Mouse (Mus musculus) G1E (cell line): ENCODE results near the gene Mmp19.

Experiments
- CTCF ChIP-seq: IDR thresholded peaks from 2 replicates; pipeline ENCODE4 v1.5.1; 2012; ENCODE audit warnings: low read depth, low read length, inconsistent platforms, mixed read lengths
- TAL1 ChIP-seq: conservative IDR thresholded peaks from 2 replicates; pipeline ENCODE4 v1.6.1; 2012; ENCODE audit warnings: low read depth, low read length, inconsistent platforms, mixed read lengths

GRCm38 (mm10) chr10:128807018-128807417, 16.3 kb downstream of the Mmp19 start:
- TF ChIP-seq TAL1: no peak
- TF ChIP-seq CTCF: no peak
